26 mouse cellular contexts compared by ENCODE assay signal in genomic region chr5:17833797-17834196, GRCm38 (mm10). TPM values are rescaled to one million over a fixed set of nuclear protein-coding genes. Genes with fewer than 3 reads are reported as not detected.
A peak's percentile ranks its signal among the peaks of the same experiment; 100 is the strongest.
DNase-seq lines count a peak whose midpoint lies in the region; ATAC-seq and TF ChIP-seq lines count a peak whose summit lies in the region.
"Had no signal": no experiment of that assay in that cellular context is flagged by ENCODE, and none has a peak within 500 bp of the region (broad histone marks: within the 10 kb centered on the region; RNA-seq: fewer than 3 reads in every experiment).

No protein-coding gene starts in this region.

- no peak for TF ChIP-seq EP300 in heart, postnatal 0 days (IDR thresholded peaks at IDR 0.05; ENCODE audit: low read depth)

- peaks cover 6% of the 10 kb centered on the region for H3K36me3 ChIP-seq in heart, postnatal 0 days (replicated peaks; ENCODE audit: control insufficient read depth, insufficient read depth, low read length)
- H3K36me3 ChIP-seq in intestine, postnatal 0 days (ENCODE audit: control insufficient read depth, insufficient read depth) = no peaks in the 10 kb centered on the region
- H3K36me3 ChIP-seq: embryonic facial prominence, embryonic 13.5 days; embryonic facial prominence, embryonic 15.5 days; forebrain, embryonic 10.5 days; forebrain, embryonic 12.5 days had no signal

- 0 out of 2 replicates have a peak overlapping the region, but pooled peaks have one; percentile 44 for H3K4me2 ChIP-seq in heart, postnatal 0 days (ENCODE audit: low read depth, low read length)
- no peak overlapping the region for H3K4me2 ChIP-seq in intestine, postnatal 0 days (replicated peaks; ENCODE audit: low read depth)
- H3K4me2 ChIP-seq: embryonic facial prominence, embryonic 13.5 days; embryonic facial prominence, embryonic 15.5 days; forebrain, embryonic 12.5 days had no signal

- no peak for TF ChIP-seq CTCF in gastrocnemius, adult 2 months (IDR thresholded peaks at IDR 0.05)
- no peak for TF ChIP-seq CTCF in heart, postnatal 0 days (IDR thresholded peaks at IDR 0.05; ENCODE audit: low read depth)
- TF ChIP-seq CTCF in intestine, postnatal 0 days (IDR thresholded peaks at IDR 0.05; ENCODE audit: low read depth) = no peak

- H3K4me1 ChIP-seq in heart, postnatal 0 days (ENCODE audit: control insufficient read depth, insufficient read depth) = 0 out of 2 replicates have a peak, but pooled peaks cover 8% of the 10 kb centered on the region
- no peaks in the 10 kb centered on the region for H3K4me1 ChIP-seq in intestine, postnatal 0 days (replicated peaks; ENCODE audit: control insufficient read depth, insufficient read depth, low read length)
- H3K4me1 ChIP-seq: embryonic facial prominence, embryonic 13.5 days; embryonic facial prominence, embryonic 15.5 days; forebrain, embryonic 10.5 days; forebrain, embryonic 12.5 days had no signal

- intact Hi-C loops in gastrocnemius, adult 2 months (cut with DNase I) = no loop called here

- no peak for ATAC-seq in heart, postnatal 0 days (ENCODE audit: insufficient read depth, low read depth)
- peak; percentile 63 for ATAC-seq in granulocyte monocyte progenitor cell, adult 5-6 weeks (replicated peaks; ENCODE audit: poor library complexity, severe bottlenecking)
- peak; percentile 51; the same call in 1 of the 2 replicates for ATAC-seq in megakaryocyte, adult 5-6 weeks (ENCODE audit: poor library complexity, severe bottlenecking)
- ATAC-seq in intestine, postnatal 0 days = no peak
- ATAC-seq: CD4-positive, CD25-positive, alpha-beta regulatory T cell, adult 4 months; forebrain, embryonic 14.5 days; forebrain, embryonic 16.5 days had no signal

- peak overlapping the region; percentile 84 for H3K27ac ChIP-seq in gastrocnemius, adult 2 months
- H3K27ac ChIP-seq in heart, postnatal 0 days (ENCODE audit: low read depth) = no peak overlapping the region; the same call in 1 of the 2 replicates
- H3K27ac ChIP-seq in intestine, postnatal 0 days (ENCODE audit: low read depth, low read length) = no peak overlapping the region
- H3K27ac ChIP-seq: embryonic facial prominence, embryonic 13.5 days; embryonic facial prominence, embryonic 15.5 days; forebrain, embryonic 10.5 days; forebrain, embryonic 12.5 days had no signal

- H3K4me3 ChIP-seq in gastrocnemius, adult 2 months = peak overlapping the region; percentile 59
- H3K4me3 ChIP-seq in heart, postnatal 0 days (ENCODE audit: low read depth, low read length) = peak overlapping the region; percentile 40; the same call in 1 of the 2 replicates
- no peak overlapping the region for H3K4me3 ChIP-seq in intestine, postnatal 0 days (ENCODE audit: low read depth, low read length)
- H3K4me3 ChIP-seq: embryonic facial prominence, embryonic 13.5 days; embryonic facial prominence, embryonic 15.5 days; erythroblast, embryonic 14.5 days; forebrain, embryonic 10.5 days; forebrain, embryonic 12.5 days had no signal

- no peaks in the 10 kb centered on the region for H3K27me3 ChIP-seq in heart, postnatal 0 days (ENCODE audit: control insufficient read depth, insufficient read depth, low read length)
- H3K27me3 ChIP-seq in intestine, postnatal 0 days (replicated peaks; ENCODE audit: control insufficient read depth, insufficient read depth, low read length) = no peaks in the 10 kb centered on the region
- H3K27me3 ChIP-seq: embryonic facial prominence, embryonic 13.5 days; embryonic facial prominence, embryonic 15.5 days; forebrain, embryonic 12.5 days had no signal

- peaks cover 5% of the 10 kb centered on the region; the same call in 1 of the 2 replicates for H3K9me3 ChIP-seq in heart, postnatal 0 days (replicated peaks; ENCODE audit: control insufficient read depth, low read length)
- H3K9me3 ChIP-seq in intestine, postnatal 0 days (ENCODE audit: control insufficient read depth) = no peaks in the 10 kb centered on the region
- H3K9me3 ChIP-seq: embryonic facial prominence, embryonic 13.5 days; embryonic facial prominence, embryonic 15.5 days; forebrain, embryonic 10.5 days; forebrain, embryonic 12.5 days had no signal

- no peak overlapping the region for H3K9ac ChIP-seq in heart, postnatal 0 days (replicated peaks; ENCODE audit: low read depth, low read length)
- H3K9ac ChIP-seq in intestine, postnatal 0 days (ENCODE audit: low read depth, low read length) = no peak overlapping the region
- H3K9ac ChIP-seq: embryonic facial prominence, embryonic 13.5 days; embryonic facial prominence, embryonic 15.5 days; forebrain, embryonic 12.5 days had no signal

- no peak for DNase-seq in gastrocnemius, adult 2 months
- no peak for DNase-seq in gastrocnemius, adult 8-10 months (ENCODE audit: low spot score in 2 of 2)
- no peak for DNase-seq in heart, postnatal 0 days (ENCODE audit: low spot score)
- DNase-seq in heart, postnatal 4 days = no peak
- no peak for DNase-seq in right cerebral cortex, postnatal 14 days
- DNase-seq: adrenal gland, adult 2 months; adrenal gland, postnatal 10 days; adrenal gland, postnatal 25 days; B cell, adult 2 months; cerebellum, adult 11-12 months; cerebellum, adult 8-10 months; cerebellum, adult 9-11 months; cerebellum, postnatal 14 days; cerebellum, postnatal 36 days; embryo, embryonic 11 days had no signal

- WGBS in heart, postnatal 0 days = 86% methylated on average over 1 of the region's 1 CpGs
- WGBS in intestine, postnatal 0 days = 96% methylated on average over 1 of the region's 1 CpGs

RNA-seq across cellular contexts. Expression of gene Cd36, which starts 54.8 kb away (rescaled TPM):
- 100 to 1,000 TPM; 237 to 443 TPM for total RNA-seq in gastrocnemius, adult 2 months (2021)
- total RNA-seq in gastrocnemius, adult 8-10 months (2022) = 100 to 1,000 TPM; 206 to 265 (median 247) TPM
- 373 and 526 TPM in 2 replicates for total RNA-seq in heart, postnatal 0 days (2014; rRNA removed; ENCODE audit: low replicate concordance)
- polyA plus RNA-seq in heart, postnatal 0 days (2015; fragmentation: Nextera tagmentation; extraction: Ambion mirVana) = 601 and 603 TPM in 2 replicates
- total RNA-seq in heart, postnatal 4 days (2021) = 1,000 to 10,000 TPM; 1,072 to 1,101 TPM
- not detected in 2 replicates for total RNA-seq in granulocyte monocyte progenitor cell, adult 5-6 weeks (2014; fragmentation: Nextera tagmentation)
- not detected in 2 replicates for total RNA-seq in granulocyte monocyte progenitor cell, adult 5-6 weeks (2017)
- total RNA-seq in megakaryocyte, adult 5-6 weeks (2015) = 5.0 and 11.1 TPM in 2 replicates
- 4.3 and 6.0 TPM in 2 replicates for total RNA-seq in megakaryocyte, adult 5-6 weeks (2017)
- 178 and 199 TPM in 2 replicates for polyA plus RNA-seq in intestine, postnatal 0 days (2015; fragmentation: Nextera tagmentation; extraction: Ambion mirVana)

Comparison
In these comparisons a context has a peak if more than half of its experiments do, and no peak if none do; other contexts are left out.
1. ATAC-seq: peak in granulocyte monocyte progenitor cell, adult 5-6 weeks (single experiment) and megakaryocyte, adult 5-6 weeks (single experiment); none in heart, postnatal 0 days (single experiment) and intestine, postnatal 0 days (single experiment).
2. RNA of gene Cd36, which starts 54.8 kb away (total RNA-seq): 1,072 to 1,101 TPM in heart, postnatal 4 days, 373 to 526 TPM in heart, postnatal 0 days, 237 to 443 TPM in gastrocnemius, adult 2 months and 206 to 265 TPM in gastrocnemius, adult 8-10 months; 4.3 to 11.1 TPM in megakaryocyte, adult 5-6 weeks and not detected in granulocyte monocyte progenitor cell, adult 5-6 weeks; every median in the first group is over 10 times any median in the second.